Mouse (Mus musculus): ENCODE results near the gene Fdxacb1.

GRCm38 (mm10) chr9:50796776-50797175, 28.7 kb downstream of the Fdxacb1 start:
- TF ChIP-seq GATA1 (IDR thresholded peaks at IDR 0.05; ENCODE audit: low read length), result no peak
- no peak for TF ChIP-seq TAL1 (IDR thresholded peaks at IDR 0.05; ENCODE audit: low read length)

Measured in erythroblast, embryonic 14.5 days (primary cell).